Mouse (Mus musculus) ES-Bruce4 (cell line): ENCODE measurements at regions not wholly inside any gene's neighbourhood (a gene's known extent, or its start where the extent isn't known, plus 50 kb on each side); places are given as distances from the start of the nearest gene placed in this dataset.

Experiments
- CTCF ChIP-seq: IDR thresholded peaks from one replicate; pipeline ENCODE4 v1.8.1; 2011; ENCODE audit warnings: low read depth, low read length
- EP300 ChIP-seq: IDR thresholded peaks from 2 replicates; pipeline ENCODE4 v1.6.1; 2011; ENCODE audit warnings: low read depth, low read length; ENCODE audit not compliant: insufficient read depth
- POLR2A ChIP-seq: IDR thresholded peaks from one replicate; pipeline ENCODE4 v1.8.1; 2011; ENCODE audit warnings: low read length; ENCODE audit not compliant: insufficient read depth

GRCm38 (mm10) chr8:127781011-127781410 is 577.4 kb upstream of the Nrp1 start:
- no peak for TF ChIP-seq CTCF
- TF ChIP-seq POLR2A: no peak
- TF ChIP-seq EP300: no peak
